Mouse (Mus musculus): Measurements from ENCODE around the gene Erbin.

- TF ChIP-seq CTCF (IDR thresholded peaks at IDR 0.05; ENCODE audit: extremely low read depth, insufficient read depth, low read length) (no peak), POLR2A (IDR thresholded peaks at IDR 0.05; ENCODE audit: extremely low read depth, insufficient read depth, low read length) (no peak)
Observed at GRCm38 (mm10) chr13:103967987-103968386, 47.7 kb upstream of the Erbin start.

Measured in cortical plate, adult 2 months (tissue).